Mouse (Mus musculus) CH12.LX (cell line): Measurements from ENCODE around the gene Spata13. TPM values are rescaled to one million over a fixed set of nuclear protein-coding genes. Genes with fewer than 3 reads are reported as not detected.

Source experiments
- DNase-seq: peaks from one replicate; pipeline ENCODE4 v3.0.0-alpha.2; 2013; ENCODE audit errors: extremely low read depth
- H3K27ac ChIP-seq: 2 replicates; pipeline ENCODE4 v1.5.1; 2012; ENCODE audit warnings: low read depth, mild to moderate bottlenecking, control low read depth, moderate library complexity; ENCODE audit not compliant: insufficient read depth
- H3K27me3 ChIP-seq: replicated peaks from 2 replicates; pipeline ENCODE3; 2012; ENCODE audit warnings: inconsistent platforms
- H3K36me3 ChIP-seq, 2 experiments: replicated peaks in 1 of 2; 2 replicates each; pipeline versions ENCODE3 to v1.6.1; 2012; ENCODE audit warnings: inconsistent platforms in 1 of 2, low read length in 1 of 2, mild to moderate bottlenecking in 1 of 2, mixed read lengths in 1 of 2, moderate library complexity in 1 of 2; ENCODE audit not compliant: control insufficient read depth in 1 of 2, insufficient read depth in 1 of 2
- H3K4me1 ChIP-seq, 2 experiments: 2 replicates each; pipeline ENCODE4 v1.6.1; 2012; ENCODE audit warnings: inconsistent platforms in 1 of 2, moderate library complexity in 1 of 2; ENCODE audit not compliant: insufficient read depth in 2 of 2, control insufficient read depth in 1 of 2
- H3K4me2 ChIP-seq: 2 replicates; pipeline ENCODE4 v1.6.1; 2012; ENCODE audit warnings: low read depth, mild to moderate bottlenecking, control low read depth; ENCODE audit not compliant: poor library complexity, insufficient read depth, severe bottlenecking
- H3K4me3 ChIP-seq, 3 experiments: fragments of 150-350 bp in 1 of 3; sonication (generic) in 1 of 3; replicated peaks in 1 of 3; 2 replicates each; pipeline versions ENCODE3 to v1.5.1; 2011 to 2012; ENCODE audit warnings: low read depth in 2 of 3, low read length in 2 of 3, mild to moderate bottlenecking in 2 of 3, moderate library complexity in 2 of 3, control low read depth in 1 of 3, improper control_type of control experiment in 1 of 3, inconsistent platforms in 1 of 3, mixed read lengths in 1 of 3; ENCODE audit not compliant: poor library complexity in 1 of 3
- H3K79me2 ChIP-seq: replicated peaks from 2 replicates; pipeline ENCODE4 v1.6.1; 2012; ENCODE audit warnings: mild to moderate bottlenecking, moderate library complexity; ENCODE audit not compliant: control insufficient read depth, poor library complexity, insufficient read depth, severe bottlenecking; ENCODE audit errors: extremely low read depth
- H3K9ac ChIP-seq: 2 replicates; pipeline ENCODE4 v1.6.1; 2012; ENCODE audit warnings: low read depth, mild to moderate bottlenecking, control low read depth, moderate library complexity; ENCODE audit not compliant: insufficient read depth
- H3K9me3 ChIP-seq: replicated peaks from 2 replicates; pipeline ENCODE3; 2012; ENCODE audit warnings: low read length, inconsistent platforms, mixed read lengths
- CHD1 ChIP-seq: IDR thresholded peaks from 2 replicates; pipeline ENCODE4 v1.6.1; 2012; ENCODE audit warnings: low read depth, low read length, improper control_type of control experiment, inconsistent platforms
- E2F4 ChIP-seq: IDR thresholded peaks from 2 replicates; pipeline ENCODE4 v1.6.1; 2011; ENCODE audit warnings: low read depth, low read length, improper control_type of control experiment; ENCODE audit not compliant: insufficient replicate concordance
- ELF1 ChIP-seq: IDR thresholded peaks from 2 replicates; pipeline ENCODE4 v1.6.1; 2014; ENCODE audit warnings: low read depth, mild to moderate bottlenecking, inconsistent platforms, low read length, improper control_type of control experiment
- JUN ChIP-seq: IDR thresholded peaks from 2 replicates; pipeline ENCODE4 v1.6.1; 2011; ENCODE audit warnings: low read depth, mild to moderate bottlenecking, low read length, improper control_type of control experiment, moderate library complexity; ENCODE audit not compliant: insufficient read depth
- NELFE ChIP-seq: IDR thresholded peaks from 2 replicates; pipeline ENCODE4 v1.6.1; 2011; ENCODE audit warnings: low read depth, low read length, improper control_type of control experiment
- NRF1 ChIP-seq: IDR thresholded peaks from 2 replicates; pipeline ENCODE4 v1.6.1; 2014; ENCODE audit warnings: low read depth, mild to moderate bottlenecking, inconsistent platforms, low read length, improper control_type of control experiment, moderate library complexity
- POLR2A ChIP-seq: IDR thresholded peaks from 2 replicates; pipeline ENCODE4 v1.6.1; 2011; ENCODE audit warnings: low read depth, mild to moderate bottlenecking, improper control_type of control experiment, low read length
- POLR2AphosphoS2 ChIP-seq: IDR thresholded peaks from 2 replicates; pipeline ENCODE4 v1.6.1; 2011; ENCODE audit warnings: low read depth, low read length, improper control_type of control experiment
- RCOR1 ChIP-seq: conservative IDR thresholded peaks from 2 replicates; pipeline ENCODE4 v1.6.1; 2012; ENCODE audit warnings: low read depth, mild to moderate bottlenecking, inconsistent platforms, low read length, improper control_type of control experiment
- SIN3A ChIP-seq: IDR thresholded peaks from 2 replicates; pipeline ENCODE4 v1.6.1; 2012; ENCODE audit warnings: low read length, improper control_type of control experiment, inconsistent platforms
- SMC3 ChIP-seq: IDR thresholded peaks from 2 replicates; pipeline ENCODE4 v1.6.1; 2011; ENCODE audit warnings: low read depth, low read length, improper control_type of control experiment
- TCF12 ChIP-seq: IDR thresholded peaks from 2 replicates; pipeline ENCODE4 v1.6.1; 2014; ENCODE audit warnings: low read depth, mild to moderate bottlenecking, inconsistent platforms, low read length, improper control_type of control experiment
- UBTF ChIP-seq: IDR thresholded peaks from 2 replicates; pipeline ENCODE4 v1.6.1; 2012; ENCODE audit warnings: low read depth, mild to moderate bottlenecking, inconsistent platforms, low read length, improper control_type of control experiment, moderate library complexity
- USF1 ChIP-seq: IDR thresholded peaks from 2 replicates; pipeline ENCODE4 v1.6.1; 2014; ENCODE audit warnings: low read depth, mild to moderate bottlenecking, inconsistent platforms, low read length, improper control_type of control experiment
- ZC3H11A ChIP-seq: IDR thresholded peaks from 2 replicates; pipeline ENCODE4 v1.6.1; 2012; ENCODE audit warnings: low read depth, mild to moderate bottlenecking, inconsistent platforms, low read length, improper control_type of control experiment
- ZKSCAN1 ChIP-seq: IDR thresholded peaks from 2 replicates; pipeline ENCODE4 v1.6.1; 2012; ENCODE audit warnings: low read depth, inconsistent platforms, low read length, improper control_type of control experiment, borderline replicate concordance
- ZMIZ1 ChIP-seq: IDR thresholded peaks from 2 replicates; pipeline ENCODE4 v1.6.1; 2012; ENCODE audit warnings: low read depth, mild to moderate bottlenecking, inconsistent platforms, low read length, improper control_type of control experiment
- dilution Hi-C: fragments of 300-500 bp; cut with MboI; formaldehyde crosslinking; loops from 2 replicates; pipeline ENCODE4 v1.14.3; 2020; ENCODE audit warnings: low sequenced_read_pairs; ENCODE audit not compliant: extremely low pct_unique_long_range_greater_than_20kb, extremely low pct_ligation_motif_present
- in situ Hi-C: fragments of 300-500 bp; cut with MboI; formaldehyde crosslinking; loops from 3 replicates; pipeline ENCODE4 v1.14.3; 2019; ENCODE audit warnings: low sequenced_read_pairs, low pct_ligation_motif_present, low pct_unique_long_range_greater_than_20kb, mixed read lengths
- polyA plus RNA-seq: library from polyadenylated mRNA; unstranded; fragments of >175 nt; gene quantifications from 2 replicates; pipeline ENCODE4 v1.2.1, GENCODE M21; 2012; ENCODE audit warnings: low read depth; ENCODE audit not compliant: insufficient read length
- total RNA-seq, 2 experiments: library from RNA; depleted of rRNA; stranded (reverse); fragments of 300-350 nt in 1 of 2; fragments of >200 nt in 1 of 2; gene quantifications; 2 replicates each; pipeline ENCODE4 v1.2.3; 2012 to 2014

The Spata13 gene
- total and polyA plus RNA-seq, 3 experiments: 11.6 to 15.9 (median 13.6) TPM

DNA sequence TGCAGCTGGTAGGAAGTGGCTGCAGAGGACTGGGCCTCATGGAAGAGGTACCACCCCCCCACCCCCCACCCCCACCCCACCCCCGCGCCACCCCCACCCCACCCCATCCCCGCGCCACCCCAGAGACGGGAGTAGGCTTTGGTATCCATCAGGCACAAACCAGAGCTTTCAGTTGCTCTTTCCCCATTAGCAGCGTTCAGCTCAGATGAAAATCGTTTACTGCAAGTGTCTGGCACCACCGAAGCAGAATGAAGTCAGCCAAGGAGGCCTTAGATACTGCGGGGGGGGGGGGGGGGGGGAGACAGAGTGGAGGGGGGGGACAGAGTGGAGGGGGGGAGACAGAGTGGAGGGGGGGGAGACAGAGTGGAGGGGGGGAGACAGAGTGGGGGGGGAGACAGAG is 105.4 kb downstream of the Spata13 start:
- H3K27ac ChIP-seq: no peak overlapping the region

DNA sequence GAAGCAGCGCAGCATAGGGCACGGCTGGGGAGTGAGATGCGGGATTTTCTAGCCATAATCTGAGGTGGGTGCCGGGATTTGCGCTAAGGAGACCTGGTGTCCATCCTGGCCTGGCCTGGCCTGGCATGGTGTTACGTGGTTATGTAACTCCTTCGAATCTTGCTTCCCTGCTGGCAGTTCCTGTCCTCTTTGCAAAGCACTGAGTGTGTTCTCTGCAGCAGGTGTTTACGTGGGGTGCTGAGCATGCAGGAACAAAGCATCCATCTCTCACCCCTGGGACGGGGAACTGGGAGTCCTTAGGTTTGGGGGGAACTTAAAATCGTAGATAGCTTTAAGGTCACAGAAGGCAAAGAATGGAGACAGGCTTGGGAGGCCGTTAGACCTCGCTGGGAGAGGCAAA is 105.8 kb downstream of the Spata13 start:
- dilution Hi-C loops: no loop called here
- no peak for DNase-seq
- TF ChIP-seq ZC3H11A (no peak), E2F4 (no peak), SMC3 (no peak), RCOR1 (no peak), ELF1 (no peak), UBTF (no peak), POLR2AphosphoS2 (no peak), USF1 (no peak), SIN3A (no peak), POLR2A (no peak), ZMIZ1 (no peak), NELFE (no peak), JUN (no peak), CHD1 (no peak)
- peak overlapping the region in 1 of 3 experiments; percentile 5 for H3K4me3 ChIP-seq
- H3K79me2 ChIP-seq: peaks cover 14% of the 10 kb centered on the region
- H3K4me1 ChIP-seq: peaks cover 27 to 82% of the 10 kb centered on the region in 2 experiments
- H3K27ac ChIP-seq: peak overlapping the region; percentile 43
- no peaks in the 10 kb centered on the region for H3K9me3 ChIP-seq
- no peak overlapping the region for H3K9ac ChIP-seq
- in situ Hi-C loops: loop anchor here (25.0 kb wide), 1 partner anchor 477 kb away; the partner anchor contains the start of genes Gm49336, Mtmr6 and Nupl1
- H3K36me3 ChIP-seq: peaks cover 10 to 24% of the 10 kb centered on the region in 2 experiments
- no peaks in the 10 kb centered on the region for H3K27me3 ChIP-seq
- H3K4me2 ChIP-seq: no peak overlapping the region

More for the DNA sequence above, 105.4 kb downstream of the Spata13 start:
- in situ Hi-C loops (loop anchor here (25.0 kb wide), 1 partner anchor 477 kb away; the partner anchor contains the start of genes Gm49336, Mtmr6 and Nupl1), dilution Hi-C loops (no loop called here)
- TF ChIP-seq POLR2A: no peak
- TF ChIP-seq SIN3A: no peak
- TF ChIP-seq ZKSCAN1: no peak
- no peak for TF ChIP-seq TCF12
- TF ChIP-seq NRF1: no peak
- no peak for TF ChIP-seq ZMIZ1
- no peak overlapping the region for H3K9ac ChIP-seq
- H3K4me3 ChIP-seq: no peak overlapping the region
- no peaks in the 10 kb centered on the region for H3K27me3 ChIP-seq
- H3K36me3 ChIP-seq: peaks cover 10 to 22% of the 10 kb centered on the region in 2 experiments
- H3K4me2 ChIP-seq: peak overlapping the region; percentile 35; the same call in 1 of the 2 replicates
- no peaks in the 10 kb centered on the region for H3K9me3 ChIP-seq
- H3K79me2 ChIP-seq: peaks cover 19% of the 10 kb centered on the region
- no peak for DNase-seq
- peaks cover 27 to 80% of the 10 kb centered on the region in 2 experiments for H3K4me1 ChIP-seq
